Mouse (Mus musculus) C2C12 (cell line): ENCODE measurements at regions not wholly inside any gene's neighbourhood (a gene's known extent, or its start where the extent isn't known, plus 50 kb on each side); places are given as distances from the start of the nearest gene placed in this dataset.

Experiments
- CTCF ChIP-seq: IDR thresholded peaks from one replicate; pipeline ENCODE4 v1.5.1; 2011; ENCODE audit not compliant: control insufficient read depth, insufficient read depth, insufficient read length
- MAX ChIP-seq: IDR thresholded peaks from one replicate; pipeline ENCODE4 v1.6.1; 2011; ENCODE audit warnings: mild to moderate bottlenecking, control low read depth
- MYOD1 ChIP-seq: IDR thresholded peaks from one replicate; pipeline ENCODE4 v1.6.1; 2011; ENCODE audit warnings: low read depth; ENCODE audit not compliant: control insufficient read depth, insufficient read length
- MYOG ChIP-seq: IDR thresholded peaks from one replicate; pipeline ENCODE4 v1.6.1; 2011; ENCODE audit not compliant: control insufficient read depth, insufficient read length; ENCODE audit errors: extremely low read depth

- TF ChIP-seq CTCF = no peak
- TF ChIP-seq MAX = no peak
- TF ChIP-seq MYOG = no peak
- no peak for TF ChIP-seq MYOD1
Observed at GRCm38 (mm10) chr5:35216271-35216670, 61.8 kb upstream of the Adra2c start.
